Mouse (Mus musculus): ENCODE results near the gene Zbtb40. TPM values are rescaled to one million over a fixed set of nuclear protein-coding genes. Genes with fewer than 3 reads are reported as not detected.

The Zbtb40 gene
- polyA plus RNA-seq, 2 experiments from 2014 or later = 4.8 to 8.3 TPM

GRCm38 (mm10) chr4:137033115-137033887 lies 15.3 kb downstream of the Zbtb40 start:
- no peak for ATAC-seq

GRCm38 (mm10) chr4:137032456-137032855 lies 16.1 kb downstream of the Zbtb40 start:
- no peak for ATAC-seq

- ATAC-seq = no peak
These were observed 17.3 kb downstream of the Zbtb40 start for GRCm38 (mm10) chr4:137031319-137031718.

GRCm38 (mm10) chr4:137029348-137029747 lies 19.3 kb downstream of the Zbtb40 start:
- ATAC-seq = no peak

GRCm38 (mm10) chr4:137027051-137027450 lies 21.6 kb downstream of the Zbtb40 start:
- ATAC-seq = no peak

GRCm38 (mm10) chr4:137025570-137025969 lies 23.0 kb downstream of the Zbtb40 start:
- ATAC-seq = no peak

- ATAC-seq = no peak
These were observed 23.5 kb downstream of the Zbtb40 start for GRCm38 (mm10) chr4:137025133-137025532.

GRCm38 (mm10) chr4:137020065-137020464 lies 28.5 kb downstream of the Zbtb40 start:
- no peak for ATAC-seq

- ATAC-seq = no peak
These were observed 32.7 kb downstream of the Zbtb40 start for GRCm38 (mm10) chr4:137015934-137016333.

GRCm38 (mm10) chr4:137015476-137015856 lies 33.1 kb downstream of the Zbtb40 start:
- no peak for ATAC-seq

- ATAC-seq = no peak
These were observed 33.7 kb downstream of the Zbtb40 start for GRCm38 (mm10) chr4:137014654-137015475.

- no peak for ATAC-seq
These were observed 34.5 kb downstream of the Zbtb40 start for GRCm38 (mm10) chr4:137014124-137014523.

- no peak for ATAC-seq
These were observed 41.6 kb downstream of the Zbtb40 start for GRCm38 (mm10) chr4:137006966-137007365.

GRCm38 (mm10) chr4:137001825-137002224 lies 46.8 kb downstream of the Zbtb40 start:
- ATAC-seq = no peak

GRCm38 (mm10) chr4:137001020-137001419 lies 47.6 kb downstream of the Zbtb40 start:
- ATAC-seq = no peak

GRCm38 (mm10) chr4:136998371-136998770 lies 50.2 kb downstream of the Zbtb40 start:
- no peak for ATAC-seq

- ATAC-seq = no peak
These were observed 50.8 kb downstream of the Zbtb40 start for GRCm38 (mm10) chr4:136997723-136998345.

GRCm38 (mm10) chr4:136996933-136997332 lies 51.7 kb downstream of the Zbtb40 start:
- no peak for ATAC-seq

- ATAC-seq = no peak
These were observed 53.2 kb downstream of the Zbtb40 start for GRCm38 (mm10) chr4:136995361-136995760.

- no peak for ATAC-seq
These were observed 66.5 kb downstream of the Zbtb40 start for GRCm38 (mm10) chr4:136981993-136982695.

- ATAC-seq = no peak
These were observed 67.3 kb downstream of the Zbtb40 start for GRCm38 (mm10) chr4:136981347-136981746.

GRCm38 (mm10) chr4:136980921-136981320 lies 67.7 kb downstream of the Zbtb40 start:
- no peak for ATAC-seq

- ATAC-seq = no peak
These were observed 71.4 kb downstream of the Zbtb40 start for GRCm38 (mm10) chr4:136977244-136977643.

Measured in CD4-positive, CD25-positive, alpha-beta regulatory T cell, adult 4 months (primary cell).